Mouse (Mus musculus) testis, adult 2 months (tissue): ENCODE measurements at regions not wholly inside any gene's neighbourhood (a gene's known extent, or its start where the extent isn't known, plus 50 kb on each side); places are given as distances from the start of the nearest gene placed in this dataset.

Experiments used
- H3K27ac ChIP-seq: fragments of 200-500 bp; 2 replicates; pipeline ENCODE4 v1.5.1; 2012; ENCODE audit warnings: low read depth, low read length; ENCODE audit not compliant: control insufficient read depth, insufficient read depth
- H3K27me3 ChIP-seq: fragments of 200-500 bp; 2 replicates; pipeline ENCODE4 v1.6.1; 2012; ENCODE audit warnings: mild to moderate bottlenecking, low read length, moderate library complexity; ENCODE audit not compliant: control insufficient read depth, insufficient read depth
- H3K36me3 ChIP-seq: fragments of 200-500 bp; 2 replicates; pipeline ENCODE4 v1.6.1; 2012; ENCODE audit warnings: mild to moderate bottlenecking, low read length; ENCODE audit not compliant: control insufficient read depth, insufficient read depth
- H3K4me1 ChIP-seq: fragments of 200-500 bp; 2 replicates; pipeline ENCODE4 v1.6.1; 2012; ENCODE audit warnings: low read length; ENCODE audit not compliant: control insufficient read depth, insufficient read depth
- H3K4me3 ChIP-seq: fragments of 200-500 bp; 2 replicates; pipeline ENCODE4 v1.5.1; 2012; ENCODE audit warnings: low read depth, mild to moderate bottlenecking, low read length, moderate library complexity, mixed read lengths; ENCODE audit not compliant: control insufficient read depth
- CTCF ChIP-seq: fragments of 200-500 bp; IDR thresholded peaks from 2 replicates; pipeline ENCODE4 v1.5.1; 2012; ENCODE audit warnings: low read depth, mild to moderate bottlenecking, inconsistent platforms, low read length, moderate library complexity; ENCODE audit not compliant: control insufficient read depth, insufficient read depth, insufficient replicate concordance
- POLR2A ChIP-seq: fragments of 200-500 bp; IDR thresholded peaks from 2 replicates; pipeline ENCODE4 v1.6.1; 2012; ENCODE audit warnings: low read depth, mild to moderate bottlenecking, inconsistent platforms, low read length, moderate library complexity; ENCODE audit not compliant: control insufficient read depth

DNA sequence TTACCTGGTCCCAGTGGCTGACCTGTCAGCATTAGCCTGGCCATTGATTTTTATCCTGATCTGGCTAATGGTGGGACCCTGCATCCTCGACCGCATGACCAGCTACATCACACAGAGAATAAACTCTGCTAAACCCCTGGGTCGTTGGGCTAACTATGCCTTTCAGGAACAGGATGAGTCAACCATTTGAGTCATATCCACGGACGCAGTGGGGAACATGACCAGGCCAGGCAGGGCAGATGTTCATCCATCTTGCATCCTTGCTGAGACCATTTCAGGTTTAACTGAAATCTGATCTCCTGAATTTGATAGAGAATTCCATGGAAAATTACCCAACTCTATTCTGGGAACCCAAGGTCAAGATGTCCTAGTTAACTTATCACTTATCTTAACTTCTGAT lies 103.3 kb downstream of the Avpr1a start:
- TF ChIP-seq CTCF (no peak), POLR2A (no peak)
- Histone ChIP-seq H3K4me1 (no peaks in the 10 kb centered on the region), H3K27ac (no peak overlapping the region)

GRCm38 (mm10) chr10:122553124-122553822 lies 105.0 kb downstream of the Avpr1a start:
- H3K27ac ChIP-seq: no peak overlapping the region
- no peaks in the 10 kb centered on the region for H3K36me3 ChIP-seq
- no peak overlapping the region for H3K4me3 ChIP-seq
- H3K4me1 ChIP-seq: no peaks in the 10 kb centered on the region
- no peak for TF ChIP-seq CTCF
- no peak for TF ChIP-seq POLR2A
- H3K27me3 ChIP-seq: no peaks in the 10 kb centered on the region

More for the DNA sequence above, 103.3 kb downstream of the Avpr1a start:
- H3K27me3 ChIP-seq: no peaks in the 10 kb centered on the region
- no peak overlapping the region for H3K4me3 ChIP-seq
- no peaks in the 10 kb centered on the region for H3K36me3 ChIP-seq

- H3K4me3 ChIP-seq: no peak overlapping the region
- no peaks in the 10 kb centered on the region for H3K36me3 ChIP-seq
- TF ChIP-seq POLR2A: no peak
- no peak for TF ChIP-seq CTCF
- H3K27ac ChIP-seq: no peak overlapping the region
- no peaks in the 10 kb centered on the region for H3K4me1 ChIP-seq
- H3K27me3 ChIP-seq: no peaks in the 10 kb centered on the region
These were observed 105.6 kb downstream of the Avpr1a start for GRCm38 (mm10) chr10:122553851-122554250.

GRCm38 (mm10) chr10:122558660-122559059 lies 110.4 kb downstream of the Avpr1a start:
- Histone ChIP-seq H3K36me3 (no peaks in the 10 kb centered on the region), H3K4me1 (no peaks in the 10 kb centered on the region), H3K4me3 (no peak overlapping the region), H3K27ac (no peak overlapping the region), H3K27me3 (no peaks in the 10 kb centered on the region)
- TF ChIP-seq CTCF: no peak

DNA sequence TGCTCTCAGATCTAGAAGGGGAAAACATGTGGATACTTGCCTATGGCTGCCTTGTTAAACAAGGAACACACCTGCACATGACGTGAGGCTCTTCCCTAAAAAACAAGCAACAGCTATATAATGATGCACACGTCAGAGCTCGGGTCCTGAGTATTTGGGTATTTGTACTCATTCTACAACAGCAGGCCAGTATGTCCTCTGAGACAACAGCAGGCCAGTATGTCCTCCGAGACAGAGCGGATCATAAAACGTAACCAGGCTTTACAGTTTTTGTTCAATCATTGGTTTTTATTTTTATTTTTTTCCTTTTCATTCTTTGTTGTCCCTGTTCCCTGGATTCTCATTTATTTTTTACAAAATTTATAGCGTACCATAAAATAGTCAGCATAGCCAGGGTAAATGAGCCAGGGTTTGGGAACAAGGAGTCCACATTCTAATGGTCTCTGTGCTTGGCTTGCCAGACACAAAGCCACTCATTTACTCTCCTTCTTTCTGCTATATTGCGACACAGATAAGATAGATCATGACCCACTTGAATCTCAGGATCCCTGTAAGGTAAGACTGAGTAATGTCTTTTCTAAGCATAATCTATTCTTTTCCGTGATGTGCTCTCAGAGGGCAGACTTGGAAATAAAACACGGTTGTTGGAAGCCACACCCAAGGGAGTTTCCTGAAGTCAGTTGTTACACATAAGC lies 111.8 kb downstream of the Avpr1a start:
- TF ChIP-seq POLR2A (no peak), CTCF (no peak)
- no peak overlapping the region for H3K4me3 ChIP-seq
- H3K4me1 ChIP-seq: no peaks in the 10 kb centered on the region

DNA sequence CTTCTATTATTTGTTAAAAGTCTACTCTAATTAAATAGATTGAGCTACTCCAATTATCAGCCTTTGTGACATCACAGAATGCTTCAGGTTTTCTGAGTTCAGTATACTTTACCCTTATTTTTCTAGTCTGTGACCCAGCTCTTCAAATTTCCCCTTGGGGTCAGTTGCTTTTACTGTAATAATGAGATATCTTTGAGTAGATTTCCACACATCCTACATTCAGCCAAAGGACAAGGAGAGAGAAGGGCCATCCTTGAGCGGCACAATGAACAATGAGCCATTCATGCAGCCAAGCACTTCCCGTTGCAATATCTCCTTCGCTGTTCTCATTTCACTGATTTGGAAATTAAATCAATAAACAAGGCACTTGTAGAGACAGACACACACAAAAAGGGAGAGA lies 113.6 kb downstream of the Avpr1a start:
- TF ChIP-seq CTCF (no peak), POLR2A (no peak)

More for the DNA sequence above, 111.8 kb downstream of the Avpr1a start:
- Histone ChIP-seq H3K36me3 (no peaks in the 10 kb centered on the region), H3K27ac (no peak overlapping the region), H3K27me3 (no peaks in the 10 kb centered on the region)

DNA sequence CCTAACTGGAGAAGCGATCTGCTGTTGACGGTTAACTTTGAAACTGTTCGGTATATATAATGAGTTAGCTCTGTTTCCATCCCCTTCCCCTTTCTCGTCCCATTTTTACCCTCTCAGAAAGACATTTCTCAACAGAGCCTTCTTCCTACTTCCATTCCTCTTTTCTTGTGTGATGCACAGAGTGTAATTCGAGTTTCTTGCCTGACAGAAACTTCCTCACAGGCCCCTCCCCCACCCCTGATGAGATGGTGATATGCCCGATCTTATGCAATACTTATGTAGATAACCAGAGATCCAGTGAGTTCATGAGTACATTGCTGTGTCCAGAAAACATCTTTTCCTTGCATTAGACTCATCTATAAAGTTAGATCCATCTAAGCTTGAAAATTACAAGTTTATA lies 114.2 kb downstream of the Avpr1a start:
- Histone ChIP-seq H3K36me3 (no peaks in the 10 kb centered on the region), H3K4me3 (no peak overlapping the region), H3K4me1 (no peaks in the 10 kb centered on the region), H3K27me3 (no peaks in the 10 kb centered on the region), H3K27ac (no peak overlapping the region)
- TF ChIP-seq POLR2A: no peak
- TF ChIP-seq CTCF: no peak

More for the DNA sequence above, 113.6 kb downstream of the Avpr1a start:
- no peaks in the 10 kb centered on the region for H3K27me3 ChIP-seq
- H3K36me3 ChIP-seq: no peaks in the 10 kb centered on the region
- no peak overlapping the region for H3K27ac ChIP-seq
- no peak overlapping the region for H3K4me3 ChIP-seq
- no peaks in the 10 kb centered on the region for H3K4me1 ChIP-seq

DNA sequence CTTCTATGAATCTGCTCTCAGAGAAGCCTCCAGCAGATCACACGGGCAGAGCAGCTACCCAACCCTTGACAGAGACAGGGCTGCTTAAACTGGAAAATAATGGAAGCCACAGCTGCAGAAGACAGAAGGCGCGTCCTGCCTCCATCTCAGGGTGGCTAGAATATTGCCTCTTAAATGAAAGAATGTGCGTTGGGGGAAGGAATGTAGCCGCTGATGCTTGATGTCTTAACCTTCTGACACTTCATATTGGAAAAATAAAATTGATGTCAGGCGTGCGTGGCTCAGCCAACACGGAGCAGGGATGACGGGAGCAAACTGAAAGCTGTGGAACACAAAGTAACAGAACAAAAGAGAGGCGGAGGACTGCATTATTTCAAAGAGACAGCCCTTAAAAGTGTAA lies 114.6 kb upstream of the Ppm1h start:
- no peak for TF ChIP-seq CTCF
- TF ChIP-seq POLR2A: no peak
- Histone ChIP-seq H3K4me1 (no peaks in the 10 kb centered on the region), H3K36me3 (no peaks in the 10 kb centered on the region), H3K4me3 (no peak overlapping the region), H3K27ac (no peak overlapping the region), H3K27me3 (no peaks in the 10 kb centered on the region)
